Mouse (Mus musculus) thymus, adult 2 months (tissue): ENCODE measurements at regions not wholly inside any gene's neighbourhood (a gene's known extent, or its start where the extent isn't known, plus 50 kb on each side); places are given as distances from the start of the nearest gene placed in this dataset.

Source experiments
- CTCF ChIP-seq: fragments of 200-500 bp; IDR thresholded peaks from 2 replicates; pipeline ENCODE4 v1.5.1; 2012; ENCODE audit warnings: mild to moderate bottlenecking, control low read depth, low read length, moderate library complexity, borderline replicate concordance; ENCODE audit not compliant: control insufficient read depth, poor library complexity, insufficient read depth; ENCODE audit errors: extremely low read depth
- POLR2A ChIP-seq: fragments of 200-500 bp; IDR thresholded peaks from 2 replicates; pipeline ENCODE4 v1.6.1; 2012; ENCODE audit warnings: mild to moderate bottlenecking, low read length, control low read depth, moderate library complexity; ENCODE audit not compliant: control insufficient read depth, poor library complexity, insufficient read depth; ENCODE audit errors: extremely low read depth

DNA sequence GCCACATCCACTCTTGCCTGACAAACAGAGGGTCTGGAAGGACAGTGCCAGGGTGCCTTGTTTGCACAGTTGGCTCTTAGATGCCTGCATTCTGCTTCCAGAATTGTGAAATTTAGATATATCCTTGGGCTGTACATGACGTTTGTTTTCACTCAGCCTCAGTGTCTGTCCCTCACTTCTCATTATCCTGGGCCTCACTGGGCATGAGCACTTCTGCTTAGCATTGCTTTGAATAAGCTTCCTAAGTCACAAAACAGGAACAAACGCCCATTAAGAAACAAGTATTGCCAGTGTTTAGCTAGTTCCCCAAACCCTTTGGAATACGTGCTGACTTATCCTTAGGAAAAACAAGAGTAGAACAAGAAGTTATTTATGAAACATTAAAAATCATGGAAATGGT is 148.0 kb upstream of the Col8a1 start:
- TF ChIP-seq CTCF, result no peak
- no peak for TF ChIP-seq POLR2A
